Mouse (Mus musculus) hindbrain, embryonic 11.5 days (tissue): ENCODE measurements around the gene Olfr1307. TPM values are rescaled to one million over a fixed set of nuclear protein-coding genes. Genes with fewer than 3 reads are reported as not detected.

ENCODE experiments used
- ATAC-seq: fragments of 200-750 bp; cut with Nextera tagmentation; 2 replicates; pipeline ENCODE4 v1.8.0; 2017; ENCODE audit warnings: mild to moderate bottlenecking, moderate TSS enrichment, moderate library complexity; ENCODE audit not compliant: low FRiP score
- DNase-seq: peaks from one replicate; pipeline ENCODE4 v3.0.0-alpha.2; 2015; ENCODE audit warnings: low spot score
- H3K27ac ChIP-seq: fragments of 300-500 bp; sonication (generic); 2 replicates; pipeline ENCODE4 v1.5.1; 2014; ENCODE audit warnings: mild to moderate bottlenecking, low read depth, low read length
- H3K27me3 ChIP-seq: fragments of 300-500 bp; sonication (generic); 2 replicates; pipeline ENCODE4 v1.6.1; 2014; ENCODE audit warnings: mild to moderate bottlenecking, low read length, moderate library complexity, mixed read lengths; ENCODE audit not compliant: control insufficient read depth, insufficient read depth
- H3K36me3 ChIP-seq: fragments of 300-500 bp; sonication (generic); 2 replicates; pipeline ENCODE4 v1.6.1; 2014; ENCODE audit warnings: mild to moderate bottlenecking, low read length, moderate library complexity, mixed read lengths; ENCODE audit not compliant: control insufficient read depth, insufficient read depth
- H3K4me1 ChIP-seq: fragments of 300-500 bp; sonication (generic); replicated peaks from 2 replicates; pipeline ENCODE4 v1.6.1; 2014; ENCODE audit warnings: low read length, mixed read lengths; ENCODE audit not compliant: control insufficient read depth, insufficient read depth
- H3K4me2 ChIP-seq: fragments of 300-500 bp; sonication (generic); replicated peaks from 2 replicates; pipeline ENCODE4 v1.6.1; 2014; ENCODE audit warnings: mild to moderate bottlenecking, low read depth, low read length
- H3K4me3 ChIP-seq: fragments of 300-500 bp; sonication (generic); 2 replicates; pipeline ENCODE4 v1.5.1; 2014; ENCODE audit warnings: low read depth, low read length
- H3K9ac ChIP-seq: fragments of 300-500 bp; sonication (generic); 2 replicates; pipeline ENCODE4 v1.6.1; 2014; ENCODE audit warnings: low read depth, low read length
- H3K9me3 ChIP-seq: fragments of 300-500 bp; sonication (generic); 2 replicates; pipeline ENCODE4 v1.6.1; 2016; ENCODE audit warnings: low read length; ENCODE audit not compliant: control insufficient read depth
- WGBS: fragments of 180-500 bp; shearing (Covaris S2); extraction: QIAGEN DNeasy Blood & Tissue Kit; methylation state at CpG from one replicate; pipeline ENCODE4 v1.1.7; 2014; 5-methylcytosine and 5-hydroxymethylcytosine counted together
- polyA plus RNA-seq: library from polyadenylated mRNA; unstranded; fragments of >200 nt; fragmentation: Nextera tagmentation; extraction: Ambion mirVana; gene quantifications from 2 replicates; pipeline ENCODE4 v1.2.1, GENCODE M21; 2014

The Olfr1307 gene
- polyA plus RNA-seq = not detected in 2 replicates

DNA sequence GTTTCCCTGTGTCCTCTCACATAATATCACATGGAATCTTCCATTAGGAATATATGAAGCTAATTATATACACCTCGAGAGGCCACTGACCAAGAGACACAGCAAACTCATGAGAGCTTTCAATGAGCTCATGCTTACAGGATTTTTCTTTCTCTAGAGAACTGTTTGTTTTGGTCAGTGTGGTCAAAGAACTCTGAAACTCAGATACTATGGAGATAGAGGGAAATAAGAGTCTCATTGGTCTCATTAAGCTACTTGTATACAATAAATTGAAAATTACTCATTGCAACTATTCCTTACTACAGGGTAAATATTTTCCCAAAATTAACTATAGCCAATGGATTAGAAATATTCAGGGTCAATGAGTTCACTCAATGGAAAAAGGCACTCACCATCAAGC is at the start of gene Olfr1307:
TSS of gene Olfr1307 (minus strand) at position 101 of the 400 bp plus-strand sequence.
- DNase-seq (no peak), ATAC-seq (no peak)
- 60% methylated on average over 1 of the region's 1 CpGs for WGBS
- Histone ChIP-seq H3K4me2 (no peak within 1 kb of the TSS), H3K4me1 (no peaks in the 10 kb centered on the region), H3K9me3 (no peaks in the 10 kb centered on the region), H3K4me3 (no peak within 1 kb of the TSS), H3K36me3 (no peaks in the 10 kb centered on the region), H3K9ac (no peak within 1 kb of the TSS), H3K27me3 (no peaks in the 10 kb centered on the region), H3K27ac (no peak within 1 kb of the TSS)

DNA sequence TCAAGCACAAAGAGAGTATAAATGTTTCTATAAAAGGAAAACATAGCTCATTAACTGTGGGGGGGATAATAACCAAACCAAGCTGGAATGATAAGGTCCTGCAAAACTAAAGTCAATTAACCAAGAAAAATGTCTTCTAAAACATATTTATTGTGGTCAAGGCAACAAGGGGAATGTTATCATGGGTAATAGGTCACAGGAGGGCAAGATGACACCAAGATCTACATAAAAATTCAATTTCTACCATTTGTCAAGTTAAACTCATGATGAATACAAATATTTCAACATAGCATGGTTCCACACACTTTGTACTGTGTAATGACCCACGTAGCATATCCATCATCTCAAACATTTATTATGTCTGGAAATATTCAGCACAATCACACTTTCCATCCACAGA is 40.9 kb upstream of the Olfr1307 start, which contains the start of gene Olfr1309:
TSS of gene Olfr1309 (minus strand) at position 101 of the 400 bp plus-strand sequence.
- WGBS = 66% methylated on average over 1 of the region's 1 CpGs
- H3K27ac ChIP-seq = no peak within 1 kb of the TSS
- H3K9ac ChIP-seq = no peak within 1 kb of the TSS
- no peak within 1 kb of the TSS for H3K4me2 ChIP-seq
- no peaks in the 10 kb centered on the region for H3K4me1 ChIP-seq
- DNase-seq (no peak), ATAC-seq (no peak)
- no peaks in the 10 kb centered on the region for H3K36me3 ChIP-seq
- H3K4me3 ChIP-seq = no peak within 1 kb of the TSS
- no peaks in the 10 kb centered on the region for H3K9me3 ChIP-seq
- no peaks in the 10 kb centered on the region for H3K27me3 ChIP-seq

DNA sequence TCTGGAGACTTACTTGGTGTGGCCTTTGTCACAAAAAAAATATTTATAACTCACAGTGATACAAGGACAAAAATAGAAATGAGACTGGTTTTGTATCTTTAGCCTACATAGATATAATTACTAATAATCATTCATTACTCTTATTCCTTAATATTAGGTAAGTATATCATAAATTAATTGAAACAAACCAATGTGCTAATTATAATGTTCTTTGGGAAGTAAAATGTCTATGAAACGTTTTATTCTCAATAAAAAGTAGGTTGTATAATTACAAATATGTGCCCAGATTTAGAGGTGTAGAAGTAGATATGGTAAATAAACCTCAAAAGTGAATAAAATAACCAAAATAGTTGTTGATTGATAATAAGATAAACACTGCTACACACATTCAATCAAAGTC is 15.6 kb upstream of the Olfr1307 start, which contains the start of gene Olfr1308:
TSS of gene Olfr1308 (minus strand) at position 101 of the 400 bp plus-strand sequence.
- Histone ChIP-seq H3K9me3 (no peaks in the 10 kb centered on the region), H3K9ac (no peak within 1 kb of the TSS), H3K27ac (no peak within 1 kb of the TSS), H3K4me2 (no peak within 1 kb of the TSS), H3K36me3 (no peaks in the 10 kb centered on the region), H3K4me3 (no peak within 1 kb of the TSS), H3K27me3 (no peaks in the 10 kb centered on the region), H3K4me1 (no peaks in the 10 kb centered on the region)
- ATAC-seq (no peak), DNase-seq (no peak)
- 57% methylated on average over 1 of the region's 1 CpGs for WGBS

DNA sequence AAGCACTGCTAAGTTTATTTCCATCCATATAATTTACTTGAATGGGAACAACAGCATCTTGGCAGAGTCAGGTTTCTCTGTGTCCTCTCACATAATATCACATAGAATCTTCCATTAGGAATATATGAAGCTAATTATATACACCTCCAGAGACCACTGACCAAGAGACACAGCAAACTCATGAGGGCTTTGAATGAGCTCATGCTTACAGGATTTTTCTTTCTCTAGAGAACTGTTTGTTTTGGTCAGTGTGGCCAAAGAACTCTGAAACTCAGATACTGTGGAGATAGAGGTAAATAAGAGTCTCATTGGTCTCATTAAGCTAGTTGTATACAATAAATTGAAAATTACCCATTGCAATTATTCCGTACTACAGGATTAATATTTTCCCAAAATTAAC is 33.1 kb downstream of the Olfr1307 start, which contains the start of gene Olfr1306:
TSS of gene Olfr1306 (minus strand) at position 101 of the 400 bp plus-strand sequence.
- WGBS = 86% methylated on average over 1 of the region's 1 CpGs
- DNase-seq (no peak), ATAC-seq (no peak)
- H3K4me3 ChIP-seq = no peak within 1 kb of the TSS
- no peaks in the 10 kb centered on the region for H3K9me3 ChIP-seq
- no peaks in the 10 kb centered on the region for H3K27me3 ChIP-seq
- H3K27ac ChIP-seq = no peak within 1 kb of the TSS
- H3K4me2 ChIP-seq = no peak within 1 kb of the TSS
- no peak within 1 kb of the TSS for H3K9ac ChIP-seq
- H3K4me1 ChIP-seq = no peaks in the 10 kb centered on the region
- H3K36me3 ChIP-seq = no peaks in the 10 kb centered on the region

Other genes with a start within 250 kb of the Olfr1307 start
- not detected in 2 replicates for gene Olfr1301, start 198.4 kb downstream of the Olfr1307 start, polyA plus RNA-seq
- gene Olfr1302, start 172.0 kb downstream of the Olfr1307 start, polyA plus RNA-seq = not detected in 2 replicates
- gene Olfr1303, start 129.1 kb downstream of the Olfr1307 start, polyA plus RNA-seq = not detected in 2 replicates
- gene Olfr1305, start 72.3 kb downstream of the Olfr1307 start, polyA plus RNA-seq = not detected in 2 replicates
- not detected in 2 replicates for gene Olfr1306, start 33.2 kb downstream of the Olfr1307 start, polyA plus RNA-seq
- gene Olfr1308, start 15.5 kb upstream of the Olfr1307 start, polyA plus RNA-seq = not detected in 2 replicates
- not detected in 2 replicates for gene Olfr1309, start 40.8 kb upstream of the Olfr1307 start, polyA plus RNA-seq
- not detected in 2 replicates for gene Olfr1310, start 63.3 kb upstream of the Olfr1307 start, polyA plus RNA-seq
- gene Olfr1311, start 75.0 kb upstream of the Olfr1307 start, polyA plus RNA-seq = not detected in 2 replicates
- gene Olfr1312, start 100.8 kb upstream of the Olfr1307 start, polyA plus RNA-seq = not detected in 2 replicates
- not detected in 2 replicates for gene Olfr1313, start 128.4 kb upstream of the Olfr1307 start, polyA plus RNA-seq
- gene Olfr1314, start 147.3 kb upstream of the Olfr1307 start, polyA plus RNA-seq = not detected in 2 replicates
- gene Olfr1315-ps1, start 166.0 kb upstream of the Olfr1307 start, polyA plus RNA-seq = not detected in 2 replicates
- not detected in 2 replicates for gene Olfr1316, start 185.5 kb upstream of the Olfr1307 start, polyA plus RNA-seq
- gene Olfr1317, start 190.9 kb upstream of the Olfr1307 start, polyA plus RNA-seq = not detected in 2 replicates
- not detected in 2 replicates for gene Olfr1318, start 204.8 kb upstream of the Olfr1307 start, polyA plus RNA-seq